Mouse (Mus musculus) MEL-GATA-1-ER (cell line): ENCODE results near the gene Aqp7.

ENCODE experiments used
- DNase-seq: peaks from one replicate; pipeline ENCODE4 v3.0.0-alpha.2; 2012; ENCODE audit warnings: low read depth; ENCODE audit errors: extremely low read depth

Gene Aqp7

GRCm38 (mm10) chr4:41047524-41048271 is at the start of gene Aqp7:
Gene Aqp7 (minus strand): TSS chr4:41048139.
- no peak for DNase-seq

- DNase-seq: no peak
These were observed 49.4 kb upstream of the Aqp7 start for GRCm38 (mm10) chr4:41097381-41097780.

- DNase-seq: peak; percentile 34
These were observed 48.9 kb upstream of the Aqp7 start for GRCm38 (mm10) chr4:41096794-41097193.

- no peak for DNase-seq
These were observed 48.2 kb upstream of the Aqp7 start for GRCm38 (mm10) chr4:41096169-41096568.

- no peak for DNase-seq
These were observed 46.4 kb upstream of the Aqp7 start for GRCm38 (mm10) chr4:41094361-41094760.

GRCm38 (mm10) chr4:41092958-41093357 is 45.0 kb upstream of the Aqp7 start:
- DNase-seq: no peak

GRCm38 (mm10) chr4:41091391-41091790 is 43.5 kb upstream of the Aqp7 start:
- no peak for DNase-seq

- DNase-seq: no peak
These were observed 41.8 kb upstream of the Aqp7 start for GRCm38 (mm10) chr4:41089705-41090104.

GRCm38 (mm10) chr4:41089189-41089588 is 41.2 kb upstream of the Aqp7 start:
- DNase-seq: no peak

GRCm38 (mm10) chr4:41087459-41088298 is 39.7 kb upstream of the Aqp7 start:
- DNase-seq: peak; percentile 90

GRCm38 (mm10) chr4:41086947-41087346 is 39.0 kb upstream of the Aqp7 start:
- no peak for DNase-seq

- DNase-seq: no peak
These were observed 36.9 kb upstream of the Aqp7 start for GRCm38 (mm10) chr4:41084819-41085218.

- peak; percentile 22 for DNase-seq
These were observed 34.9 kb upstream of the Aqp7 start for GRCm38 (mm10) chr4:41082803-41083202.

GRCm38 (mm10) chr4:41081733-41082132 is 33.8 kb upstream of the Aqp7 start:
- no peak for DNase-seq

GRCm38 (mm10) chr4:41078726-41079125 is 30.8 kb upstream of the Aqp7 start:
- DNase-seq: no peak

- DNase-seq: no peak
These were observed 26.5 kb upstream of the Aqp7 start for GRCm38 (mm10) chr4:41074461-41074860.

- peak; percentile 42 for DNase-seq
These were observed 25.3 kb upstream of the Aqp7 start for GRCm38 (mm10) chr4:41073008-41073817.

- DNase-seq: no peak
These were observed 23.8 kb upstream of the Aqp7 start for GRCm38 (mm10) chr4:41071500-41072429.

GRCm38 (mm10) chr4:41065196-41065595 is 17.3 kb upstream of the Aqp7 start:
- no peak for DNase-seq

GRCm38 (mm10) chr4:41063894-41064673 is 16.1 kb upstream of the Aqp7 start:
- DNase-seq: no peak
